ENCODE assay signal across 9 mouse cellular contexts in genomic region chr1:180696626-180697352, GRCm38 (mm10). TPM values are rescaled to one million over a fixed set of nuclear protein-coding genes. Genes with fewer than 3 reads are reported as not detected.
DNase-seq lines count a peak whose midpoint lies in the region; ATAC-seq and TF ChIP-seq lines count a peak whose summit lies in the region.
"Had no signal": no experiment of that assay in that cellular context is flagged by ENCODE, and none has a peak within 500 bp of the region (broad histone marks: within the 10 kb centered on the region; RNA-seq: fewer than 3 reads in every experiment).

Mixl1 (minus strand) TSS chr1:180697034.

- no peak within 1 kb of the TSS for H3K9ac ChIP-seq in heart, postnatal 0 days (replicated peaks; ENCODE audit: low read depth, low read length)
- H3K9ac ChIP-seq in liver, embryonic 12.5 days = peak within 1 kb of the TSS; percentile 25; the same call in 1 of the 2 replicates
- H3K9ac ChIP-seq in stomach, embryonic 15.5 days = no peak within 1 kb of the TSS

- no peaks in the 10 kb centered on the region for H3K9me3 ChIP-seq in heart, postnatal 0 days (replicated peaks; ENCODE audit: control insufficient read depth, low read length)
- no peaks in the 10 kb centered on the region for H3K9me3 ChIP-seq in liver, embryonic 12.5 days (replicated peaks)
- H3K9me3 ChIP-seq in stomach, embryonic 15.5 days = no peaks in the 10 kb centered on the region

- no peak for TF ChIP-seq EP300 in heart, postnatal 0 days (IDR thresholded peaks at IDR 0.05; ENCODE audit: low read depth)

- peak within 1 kb of the TSS; percentile 49 for H3K4me3 ChIP-seq in heart, postnatal 0 days (ENCODE audit: low read depth, low read length)
- H3K4me3 ChIP-seq in liver, embryonic 12.5 days = peak within 1 kb of the TSS; percentile 47
- peak within 1 kb of the TSS; percentile 47 for H3K4me3 ChIP-seq in stomach, embryonic 15.5 days (replicated peaks)

- peaks cover 9% of the 10 kb centered on the region; the same call in 1 of the 2 replicates for H3K36me3 ChIP-seq in heart, postnatal 0 days (replicated peaks; ENCODE audit: control insufficient read depth, insufficient read depth, low read length)
- H3K36me3 ChIP-seq in liver, embryonic 12.5 days = peaks cover 11% of the 10 kb centered on the region
- no peaks in the 10 kb centered on the region for H3K36me3 ChIP-seq in stomach, embryonic 15.5 days

- TF ChIP-seq CTCF in heart, postnatal 0 days (IDR thresholded peaks at IDR 0.05; ENCODE audit: low read depth) = no peak

- H3K4me1 ChIP-seq in heart, postnatal 0 days (ENCODE audit: control insufficient read depth, insufficient read depth) = 0 out of 2 replicates have a peak, but pooled peaks cover 7% of the 10 kb centered on the region
- H3K4me1 ChIP-seq in liver, embryonic 12.5 days = no peaks in the 10 kb centered on the region
- peaks cover 11% of the 10 kb centered on the region for H3K4me1 ChIP-seq in stomach, embryonic 15.5 days

- no peak within 1 kb of the TSS for H3K27ac ChIP-seq in heart, postnatal 0 days (ENCODE audit: low read depth)
- no peak within 1 kb of the TSS for H3K27ac ChIP-seq in liver, embryonic 12.5 days
- H3K27ac ChIP-seq in stomach, embryonic 15.5 days = no peak within 1 kb of the TSS
- H3K27ac ChIP-seq: macrophage had no signal

- intact Hi-C loops in gastrocnemius, postnatal 14 days (cut with DNase I; ENCODE audit: low total_unique reads) = no loop called here

- no peak for ATAC-seq in heart, postnatal 0 days (ENCODE audit: insufficient read depth, low read depth)
- 0 out of 2 replicates have a peak, but pooled peaks have one; percentile 32 for ATAC-seq in liver, embryonic 12.5 days
- no peak for ATAC-seq in stomach, embryonic 15.5 days (ENCODE audit: insufficient read depth, low FRiP score, low read depth)

- WGBS in heart, postnatal 0 days = under 1% methylated on average over 70 of the region's 79 CpGs
- 2% methylated on average over 79 of the region's 79 CpGs for WGBS in liver, embryonic 12.5 days (ENCODE audit: insufficient replicate concordance)
- 2% methylated on average over 60 of the region's 79 CpGs for WGBS in stomach, embryonic 15.5 days

- peak; percentile 11 for DNase-seq in gastrocnemius, postnatal 14 days
- no peak for DNase-seq in gastrocnemius, adult 18-20 months (ENCODE audit: low spot score)
- DNase-seq in adrenal gland, postnatal 25 days = peak; percentile 12
- no peak for DNase-seq in heart, postnatal 0 days (ENCODE audit: low spot score)
- no peak for DNase-seq in spleen, postnatal 4 days (ENCODE audit: low spot score in 2 of 2)
- DNase-seq in layer of hippocampus, adult 9-10 months (ENCODE audit: low spot score) = no peak

- H3K4me2 ChIP-seq in heart, postnatal 0 days (ENCODE audit: low read depth, low read length) = peak within 1 kb of the TSS; percentile 65
- peak within 1 kb of the TSS; percentile 66 for H3K4me2 ChIP-seq in liver, embryonic 12.5 days
- H3K4me2 ChIP-seq in stomach, embryonic 15.5 days = peak within 1 kb of the TSS; percentile 87

- peaks cover 39% of the 10 kb centered on the region for H3K27me3 ChIP-seq in heart, postnatal 0 days (ENCODE audit: control insufficient read depth, insufficient read depth, low read length)
- peaks cover 65% of the 10 kb centered on the region for H3K27me3 ChIP-seq in liver, embryonic 12.5 days (replicated peaks)
- H3K27me3 ChIP-seq in stomach, embryonic 15.5 days (replicated peaks) = peaks cover 34% of the 10 kb centered on the region

RNA-seq across cellular contexts. Expression of gene Mixl1, which starts in this region (rescaled TPM):
- not detected for total RNA-seq in gastrocnemius, postnatal 14 days (2021)
- not detected for total RNA-seq in gastrocnemius, adult 18-20 months (2021)
- total RNA-seq in adrenal gland, postnatal 25 days (2021) = not detected in 2 replicates
- total RNA-seq in heart, postnatal 0 days (2014; rRNA removed; ENCODE audit: low replicate concordance) = not detected in 2 replicates
- polyA plus RNA-seq in heart, postnatal 0 days (2015; fragmentation: Nextera tagmentation; extraction: Ambion mirVana) = not detected in 2 replicates
- polyA plus RNA-seq in liver, embryonic 12.5 days (2016; fragmentation: Nextera tagmentation; extraction: Ambion mirVana) = 1.0 and 1.1 TPM in 2 replicates
- 0.28 TPM in 2 replicates for polyA plus RNA-seq in stomach, embryonic 15.5 days (2015; fragmentation: Nextera tagmentation; extraction: Ambion mirVana)
- polyA plus RNA-seq: macrophage had no signal

Comparison
In these comparisons a context has a peak if more than half of its experiments do, and no peak if none do; other contexts are left out.
1. Peak in DNase-seq in gastrocnemius, postnatal 14 days; RNA of the gene not detected or under 1 TPM.
2. Peak in DNase-seq in adrenal gland, postnatal 25 days; RNA of the gene not detected or under 1 TPM.